Mouse (Mus musculus) splenic B cell, adult 2 months (primary cell): ENCODE measurements around the gene Immt.
"Not testable (repeated sequence)": the region's sequence is repeated elsewhere in the genome, so short reads cannot be mapped to it uniquely, and the experiment has no call there.

Experiments
- DNase-seq: peaks from one replicate; pipeline ENCODE4 v3.0.0-alpha.2; 2011; ENCODE audit warnings: low read depth, low spot score
- H3K27me3 ChIP-seq: 2 replicates; pipeline ENCODE4 v1.6.1; 2012; ENCODE audit warnings: mild to moderate bottlenecking, low read length, moderate library complexity, mixed read lengths; ENCODE audit not compliant: control insufficient read depth, poor library complexity, insufficient read depth, severe bottlenecking
- H3K36me3 ChIP-seq: 2 replicates; pipeline ENCODE4 v1.6.1; 2012; ENCODE audit warnings: mild to moderate bottlenecking, low read length, moderate library complexity, mixed read lengths; ENCODE audit not compliant: control insufficient read depth, poor library complexity, insufficient read depth, severe bottlenecking

Immt gene

GRCm38 (mm10) chr6:71823488-71823887, 7.6 kb upstream of the Immt start:
- peak; percentile 90 for DNase-seq
- no peaks in the 10 kb centered on the region; the same call in 1 of the 2 replicates for H3K27me3 ChIP-seq
- H3K36me3 ChIP-seq: no peaks in the 10 kb centered on the region

- H3K36me3 ChIP-seq: no peaks in the 10 kb centered on the region
- no peaks in the 10 kb centered on the region; the same call in 1 of the 2 replicates for H3K27me3 ChIP-seq
- no peak for DNase-seq
Measured at GRCm38 (mm10) chr6:71823961-71824360, 7.2 kb upstream of the Immt start.

GRCm38 (mm10) chr6:71826869-71827268, 4.3 kb upstream of the Immt start, which contains the start of gene Mrpl35:
TSS of gene Mrpl35 (minus strand) at chr6:71826969.
- H3K36me3 ChIP-seq: no peaks in the 10 kb centered on the region
- H3K27me3 ChIP-seq: no peaks in the 10 kb centered on the region; the same call in 1 of the 2 replicates

GRCm38 (mm10) chr6:71829768-71830167, 1.4 kb upstream of the Immt start:
- Histone ChIP-seq H3K27me3 (no peaks in the 10 kb centered on the region; the same call in 1 of the 2 replicates), H3K36me3 (no peaks in the 10 kb centered on the region)
- no peak for DNase-seq

More at GRCm38 (mm10) chr6:71826869-71827268, 4.3 kb upstream of the Immt start, which contains the start of gene Mrpl35:
- no peak for DNase-seq

GRCm38 (mm10) chr6:71831581-71831960, 440 bp downstream of the Immt start:
- H3K27me3 ChIP-seq: no peaks in the 10 kb centered on the region
- peak; percentile 96 for DNase-seq
- H3K36me3 ChIP-seq: no peaks in the 10 kb centered on the region

- H3K27me3 ChIP-seq: no peaks in the 10 kb centered on the region
- H3K36me3 ChIP-seq: no peaks in the 10 kb centered on the region
- no peak for DNase-seq
Measured at GRCm38 (mm10) chr6:71836811-71837210, 5.7 kb downstream of the Immt start.

- no peak for DNase-seq
- H3K27me3 ChIP-seq: no peaks in the 10 kb centered on the region
- H3K36me3 ChIP-seq: no peaks in the 10 kb centered on the region
Measured at GRCm38 (mm10) chr6:71839815-71840214, 8.7 kb downstream of the Immt start.

GRCm38 (mm10) chr6:71840597-71841290, 9.6 kb downstream of the Immt start:
- Histone ChIP-seq H3K36me3 (peaks cover 2% of the 10 kb centered on the region; the same call in 1 of the 2 replicates), H3K27me3 (no peaks in the 10 kb centered on the region)
- no peak for DNase-seq

- not testable (repeated sequence) for DNase-seq, H3K36me3 ChIP-seq, H3K27me3 ChIP-seq
Measured at GRCm38 (mm10) chr6:71846906-71847305, 15.8 kb downstream of the Immt start.

- no peak for DNase-seq
- H3K36me3 ChIP-seq: peaks cover 13% of the 10 kb centered on the region
Measured at GRCm38 (mm10) chr6:71867751-71868150, 36.6 kb downstream of the Immt start.

GRCm38 (mm10) chr6:71868809-71869208, 37.7 kb downstream of the Immt start:
- Histone ChIP-seq H3K36me3 (peaks cover 11% of the 10 kb centered on the region), H3K27me3 (no peaks in the 10 kb centered on the region)
- DNase-seq: peak; percentile 56

More at GRCm38 (mm10) chr6:71867751-71868150, 36.6 kb downstream of the Immt start:
- H3K27me3 ChIP-seq: no peaks in the 10 kb centered on the region

GRCm38 (mm10) chr6:71871396-71871795, 40.3 kb downstream of the Immt start:
- Histone ChIP-seq H3K27me3 (no peaks in the 10 kb centered on the region), H3K36me3 (peaks cover 7% of the 10 kb centered on the region)
- DNase-seq: no peak

GRCm38 (mm10) chr6:71877965-71878760, 47.0 kb downstream of the Immt start:
- Histone ChIP-seq H3K36me3 (peaks cover 19% of the 10 kb centered on the region), H3K27me3 (no peaks in the 10 kb centered on the region)
- peak; percentile 18 for DNase-seq

GRCm38 (mm10) chr6:71893263-71893662, 62.1 kb downstream of the Immt start:
- no peak for DNase-seq
- peaks cover 20% of the 10 kb centered on the region for H3K36me3 ChIP-seq
- H3K27me3 ChIP-seq: no peaks in the 10 kb centered on the region

GRCm38 (mm10) chr6:71907702-71908235, 76.6 kb downstream of the Immt start:
- no peak for DNase-seq
- H3K36me3 ChIP-seq: peaks cover 12% of the 10 kb centered on the region; the same call in 1 of the 2 replicates
- no peaks in the 10 kb centered on the region for H3K27me3 ChIP-seq
